Mouse (Mus musculus): ENCODE measurements around the gene Vars2.

Gene Vars2

DNA sequence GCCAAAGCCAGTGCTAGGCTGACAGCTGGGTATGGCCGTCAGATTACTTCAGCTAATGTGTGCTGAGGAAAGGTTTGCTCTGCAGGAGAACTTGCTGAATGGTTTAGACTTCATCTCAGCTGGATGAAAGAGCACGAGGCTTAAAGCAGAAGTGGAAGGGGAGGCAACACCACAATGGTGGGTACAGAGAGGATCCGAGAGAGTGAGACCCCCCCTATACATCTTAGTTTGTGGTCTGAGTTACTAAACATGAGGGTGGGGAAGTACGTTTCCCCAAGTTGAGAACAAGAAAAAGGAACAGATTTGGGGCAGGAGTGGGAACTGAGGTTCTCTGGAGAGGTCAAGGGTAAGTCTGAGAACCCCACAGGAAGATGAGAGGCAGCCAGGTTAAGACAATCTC is 25.0 kb upstream of the Vars2 start:
- no peak for DNase-seq (ENCODE audit: low spot score)

DNA sequence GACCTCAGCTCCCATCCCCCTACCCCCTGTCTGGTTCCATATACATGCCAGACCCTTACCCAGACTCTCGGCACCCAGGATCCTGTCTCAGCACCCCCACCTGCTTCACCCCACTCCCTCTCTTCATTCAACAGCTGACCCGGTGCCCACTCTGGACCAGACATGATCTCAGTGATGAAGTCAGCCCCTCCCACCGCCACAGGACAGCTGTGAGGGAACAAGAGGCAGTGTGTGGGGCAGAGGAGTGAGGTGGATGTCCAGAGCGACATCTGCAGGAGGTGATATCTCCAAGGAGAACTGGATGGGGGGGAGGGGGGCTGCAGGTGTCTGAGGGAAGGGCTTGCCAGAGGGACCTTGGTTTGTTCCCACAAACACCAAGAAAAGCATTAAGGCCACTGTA is 24.4 kb upstream of the Vars2 start:
- no peak for DNase-seq (ENCODE audit: low spot score)

DNA sequence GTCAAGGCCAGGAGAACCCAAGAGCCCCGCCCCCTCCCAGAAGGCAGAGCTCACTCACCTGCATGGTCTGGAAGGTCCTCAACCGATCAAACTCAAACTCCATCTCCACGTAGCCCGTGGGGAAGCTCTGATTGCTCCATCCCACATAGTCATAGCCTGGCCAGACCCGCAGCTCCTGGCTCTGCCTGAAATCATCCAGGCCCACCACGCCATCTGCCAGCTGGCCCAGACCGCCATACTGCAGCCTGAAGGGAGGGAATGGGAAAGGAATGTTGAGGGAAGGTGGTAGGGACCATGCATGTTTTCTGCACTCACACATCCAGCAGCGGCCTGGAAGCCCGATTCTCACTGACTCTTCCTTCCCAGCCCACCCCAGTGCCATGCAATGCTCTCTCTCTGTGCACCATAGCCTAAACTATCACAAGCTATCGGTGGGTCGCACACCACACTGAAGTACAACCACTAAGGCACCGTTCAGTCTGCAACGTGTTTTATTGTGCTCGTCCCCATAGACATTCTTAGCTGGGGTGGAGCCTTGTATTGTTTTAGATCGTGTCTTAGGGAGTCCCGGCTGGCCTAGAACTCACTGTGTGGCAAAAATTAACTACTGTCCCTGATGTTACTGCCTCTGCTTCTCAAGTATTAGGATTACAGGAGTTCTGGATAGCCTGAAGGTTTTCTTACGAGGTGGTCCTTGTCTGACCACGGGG is 22.7 kb upstream of the Vars2 start:
- no peak for DNase-seq (ENCODE audit: low spot score)

DNA sequence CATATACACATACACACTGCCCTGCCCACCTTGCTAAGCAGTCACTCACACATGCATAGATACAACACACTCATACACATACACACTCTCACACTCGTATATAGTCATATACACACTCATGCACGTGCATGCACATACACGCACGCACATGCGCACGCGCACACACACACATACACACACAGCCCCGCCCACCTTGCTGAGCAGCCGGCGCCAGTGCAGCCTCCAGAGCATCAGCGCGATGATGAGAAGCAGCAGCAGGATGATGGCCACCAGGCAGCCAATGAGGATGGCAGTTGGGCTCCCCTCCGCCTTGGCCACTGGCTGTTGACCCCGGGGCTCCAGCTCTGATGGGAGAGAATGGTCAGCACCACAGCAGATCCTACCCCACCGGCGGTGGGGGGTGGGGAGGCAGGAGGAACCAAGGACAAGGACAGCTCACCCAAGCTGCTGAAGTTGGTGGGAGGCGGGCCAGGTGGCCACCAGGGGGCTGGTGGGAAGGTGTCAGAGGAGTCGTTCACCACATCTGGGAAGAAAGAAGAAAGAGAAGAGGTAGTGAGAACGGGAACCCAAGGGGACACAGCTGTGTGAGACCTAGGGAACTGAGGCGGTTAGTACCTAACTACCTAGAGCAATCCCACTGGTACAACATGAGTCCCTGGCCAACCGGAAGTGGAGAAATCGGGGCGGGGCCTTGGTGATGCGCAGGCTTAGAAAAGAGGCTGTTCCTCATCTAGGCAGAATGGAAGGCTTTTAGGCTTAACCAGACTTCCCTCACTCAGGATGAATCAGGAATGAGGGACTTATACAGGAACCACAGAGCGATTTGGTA is 21.2 kb upstream of the Vars2 start:
- no peak for DNase-seq (ENCODE audit: low spot score)

DNA sequence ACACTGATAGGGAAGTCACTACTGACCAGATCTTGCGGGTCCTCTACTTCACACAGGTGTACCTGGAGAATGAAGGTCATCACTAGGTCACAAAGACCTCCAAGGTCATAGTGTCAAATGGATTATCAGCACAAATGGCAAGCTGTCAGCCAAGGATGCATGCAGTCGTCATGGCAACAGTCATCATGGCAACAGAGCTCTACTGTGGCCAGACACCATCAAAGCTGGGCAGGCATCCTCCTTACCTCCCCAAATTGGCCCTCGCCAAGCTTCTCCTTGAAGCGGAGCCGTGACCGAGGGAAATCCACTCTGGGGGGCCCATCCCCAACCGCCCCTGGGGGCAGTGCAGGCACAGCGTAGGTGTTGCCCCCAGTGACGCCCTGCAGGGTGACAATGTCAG is 17.7 kb upstream of the Vars2 start:
- DNase-seq (ENCODE audit: low spot score): no peak

DNA sequence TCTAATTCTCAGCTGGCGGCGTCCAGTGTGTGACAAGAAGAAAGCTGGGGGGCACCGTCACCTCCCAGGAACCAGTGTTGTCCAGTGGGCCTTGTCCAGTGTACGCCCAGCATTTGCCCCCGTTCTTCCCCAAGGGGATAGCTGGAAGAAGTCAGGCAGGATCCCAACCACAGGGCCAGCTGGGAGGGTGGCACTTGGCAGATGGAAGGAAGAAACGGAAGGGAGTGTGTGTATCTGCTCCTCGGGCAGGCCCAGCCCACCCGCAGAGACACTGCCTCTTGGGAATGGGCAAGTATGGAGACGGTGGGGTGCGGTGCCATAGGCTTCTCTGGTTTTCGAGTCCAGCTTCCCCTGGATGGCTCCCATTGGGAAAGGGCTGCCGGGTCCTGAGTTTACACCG is 14.6 kb upstream of the Vars2 start:
- no peak for DNase-seq (ENCODE audit: low spot score)

DNA sequence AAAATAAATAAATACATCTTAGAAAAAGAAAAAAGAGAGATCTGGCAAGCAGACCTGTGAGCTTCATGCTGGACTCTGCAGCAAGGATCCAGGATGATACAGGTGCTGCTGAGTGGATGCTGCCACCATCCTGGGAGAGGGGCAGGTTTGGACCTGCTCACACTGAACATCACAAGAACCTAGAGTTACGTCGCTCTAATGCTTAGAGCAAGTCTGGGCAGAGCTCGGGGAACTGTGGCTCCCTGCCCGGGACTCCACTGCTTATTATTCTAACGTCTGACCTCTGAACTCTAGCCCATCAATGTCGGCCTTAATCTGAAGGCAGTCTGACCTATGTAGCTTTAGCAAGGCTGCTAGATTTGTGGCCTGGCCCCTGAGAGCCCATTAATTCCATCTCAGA is 13.2 kb upstream of the Vars2 start:
- DNase-seq (ENCODE audit: low spot score): no peak

DNA sequence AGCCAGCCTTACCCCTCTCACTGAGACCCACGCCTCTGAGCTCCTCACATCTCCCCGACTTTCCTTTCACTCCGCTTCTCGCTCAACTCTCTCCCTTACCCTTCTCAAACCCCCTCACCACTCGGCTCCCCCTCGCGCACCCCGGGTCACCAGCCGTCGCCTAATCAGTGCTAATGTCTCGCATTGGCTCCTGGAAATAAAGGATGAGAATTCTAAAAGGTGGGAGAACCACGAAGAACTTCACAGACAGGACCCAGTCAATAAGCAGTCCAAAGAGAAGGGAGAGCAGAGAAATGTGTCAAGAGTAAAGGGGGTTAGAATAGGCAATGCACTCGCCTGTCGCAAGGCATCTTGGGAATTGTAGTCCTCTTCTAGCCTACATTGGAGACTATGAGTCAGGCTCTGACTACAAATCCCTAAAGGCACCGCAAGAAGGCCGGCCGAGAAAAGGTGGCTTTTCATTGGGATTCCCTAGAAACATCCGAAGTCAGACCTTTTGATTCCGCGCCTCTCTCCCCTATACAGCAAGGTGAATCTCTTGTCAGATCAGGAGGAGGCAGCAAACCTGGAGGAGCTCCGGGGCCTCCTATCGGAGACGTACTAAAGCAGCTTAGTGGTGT is 6.1 kb upstream of the Vars2 start, which contains the start of gene Gtf2h4:
Gene Gtf2h4 (minus strand): TSS at position 324 of the 620 bp plus-strand sequence.
- peak; percentile 92 for DNase-seq (ENCODE audit: low spot score)

DNA sequence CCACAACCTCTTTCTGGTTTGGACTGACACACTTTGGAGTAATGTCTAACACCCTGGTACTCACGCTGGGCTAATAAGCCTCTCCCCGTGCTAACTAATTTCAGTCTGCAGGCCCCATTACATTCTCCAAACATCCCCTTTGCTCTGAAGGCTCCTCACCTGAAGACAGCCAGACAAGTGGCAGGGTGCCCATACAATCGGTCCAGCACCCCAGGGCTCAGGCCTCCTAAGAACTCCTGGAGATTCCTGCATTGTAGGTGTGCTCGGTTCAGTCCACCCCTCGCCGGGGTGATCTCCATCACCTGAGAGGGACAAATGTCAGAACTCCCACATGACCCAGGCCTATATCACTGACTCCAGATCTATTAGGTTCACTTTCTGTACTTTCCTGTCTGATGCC is 5.1 kb upstream of the Vars2 start:
- no peak for DNase-seq (ENCODE audit: low spot score)

DNA sequence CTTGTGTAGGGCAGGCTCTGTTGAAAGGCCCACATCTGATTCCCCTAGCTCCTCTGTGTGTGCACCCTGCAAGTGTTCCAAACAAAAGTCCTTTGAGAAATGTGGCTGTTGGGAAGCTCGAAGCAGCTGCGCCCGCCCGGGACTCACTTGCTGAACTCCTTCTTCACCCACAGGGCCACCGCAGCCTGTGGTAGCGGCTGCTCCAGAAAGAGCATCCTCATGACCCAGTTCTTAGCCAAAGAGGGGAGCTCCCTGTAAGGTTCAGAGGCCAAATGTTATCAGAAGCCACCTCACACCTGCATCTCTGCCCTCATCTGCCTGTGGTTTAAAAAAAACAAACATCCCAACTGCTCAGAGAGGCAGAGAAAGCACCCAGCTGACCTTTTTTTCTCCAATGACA is 4.5 kb upstream of the Vars2 start:
- DNase-seq (ENCODE audit: low spot score): no peak

DNA sequence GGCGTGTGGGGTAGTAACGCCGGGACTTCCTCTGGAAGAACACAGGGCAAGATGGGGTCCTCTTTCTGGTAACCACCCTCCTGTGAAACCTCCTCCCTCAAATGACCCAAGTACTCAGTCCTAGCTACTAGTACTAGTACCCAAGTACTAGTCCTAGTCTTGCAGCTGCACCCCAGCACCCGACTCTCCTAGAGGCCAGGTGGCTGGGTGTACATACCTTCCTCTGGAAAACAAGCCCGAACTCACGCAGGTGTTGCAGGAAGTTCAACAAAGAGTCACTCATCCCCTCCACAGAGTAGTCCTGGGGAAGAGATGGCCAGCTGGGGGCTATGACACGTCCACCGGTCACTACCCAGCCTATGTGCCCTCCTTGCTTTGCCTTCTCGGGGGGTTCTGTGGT is 2.3 kb upstream of the Vars2 start:
- DNase-seq (ENCODE audit: low spot score): no peak

DNA sequence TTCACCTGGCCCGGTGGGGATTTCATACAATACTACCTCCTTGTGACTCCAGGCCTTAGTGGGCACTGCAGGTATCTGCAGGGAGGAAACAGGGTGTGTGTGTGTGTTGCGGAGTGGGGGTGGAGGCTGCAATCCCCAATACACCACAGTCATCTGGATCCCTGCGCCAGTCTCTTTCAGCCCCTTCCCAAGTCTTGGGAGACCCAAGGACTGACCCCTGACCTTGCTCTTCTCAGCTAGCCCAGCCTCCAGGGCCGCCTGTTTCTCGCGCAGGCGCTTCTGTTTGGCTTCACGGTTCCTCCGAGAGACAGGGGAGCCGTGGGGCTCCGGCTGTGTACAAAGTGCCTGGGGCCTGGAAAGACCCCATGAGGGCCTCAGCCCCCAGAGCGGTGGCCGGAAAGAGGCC is 538 bp downstream of the Vars2 start:
- peak; percentile 15 for DNase-seq (ENCODE audit: low spot score)

DNA sequence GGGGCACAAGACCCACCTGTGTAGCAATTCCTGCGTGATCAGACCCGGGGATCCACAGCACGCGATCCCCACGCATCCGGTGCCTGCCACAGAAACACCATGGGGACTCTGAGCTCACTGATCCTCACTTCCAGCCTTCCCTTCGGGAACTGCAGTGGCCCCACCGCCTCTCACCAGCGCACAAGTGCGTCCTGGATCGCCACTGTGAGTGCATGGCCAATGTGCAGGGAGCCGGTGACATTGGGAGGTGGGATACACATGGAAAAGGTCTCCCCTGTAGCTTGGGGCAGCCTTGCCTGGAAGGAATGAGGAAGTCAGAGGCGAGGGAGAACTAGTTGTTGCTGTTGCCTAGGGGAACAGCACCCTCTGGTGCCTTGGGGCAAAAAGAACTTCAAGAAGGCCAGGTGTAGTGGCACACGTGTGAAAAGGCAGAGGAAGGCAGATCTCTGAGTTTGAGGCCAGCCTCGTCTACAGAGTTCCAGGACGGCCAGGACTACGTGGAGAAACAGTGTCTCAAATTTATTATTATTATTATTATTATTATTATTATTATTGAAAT is 1.4 kb downstream of the Vars2 start:
- peak; percentile 15 for DNase-seq (ENCODE audit: low spot score)

DNA sequence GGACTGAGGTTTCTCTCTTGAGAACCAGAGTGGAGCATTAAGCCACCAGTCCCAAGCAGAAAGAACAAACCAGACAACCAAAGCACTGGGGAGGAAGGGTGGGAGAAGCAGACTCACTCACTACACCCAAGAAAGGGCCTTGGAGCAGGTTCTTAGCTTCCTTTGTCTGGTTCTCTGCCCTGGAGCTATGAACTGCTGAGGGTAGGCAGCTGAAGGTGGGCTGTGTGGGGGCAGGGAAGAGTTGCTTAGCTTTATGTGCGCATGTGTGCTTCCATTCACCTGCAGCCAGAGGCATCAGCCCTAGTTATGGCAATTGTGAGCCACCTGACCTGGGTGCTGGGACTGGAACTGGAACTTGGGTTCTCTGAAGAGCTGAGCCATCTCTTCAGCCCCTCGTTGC is 14.3 kb downstream of the Vars2 start:
- DNase-seq (ENCODE audit: low spot score): no peak

DNA sequence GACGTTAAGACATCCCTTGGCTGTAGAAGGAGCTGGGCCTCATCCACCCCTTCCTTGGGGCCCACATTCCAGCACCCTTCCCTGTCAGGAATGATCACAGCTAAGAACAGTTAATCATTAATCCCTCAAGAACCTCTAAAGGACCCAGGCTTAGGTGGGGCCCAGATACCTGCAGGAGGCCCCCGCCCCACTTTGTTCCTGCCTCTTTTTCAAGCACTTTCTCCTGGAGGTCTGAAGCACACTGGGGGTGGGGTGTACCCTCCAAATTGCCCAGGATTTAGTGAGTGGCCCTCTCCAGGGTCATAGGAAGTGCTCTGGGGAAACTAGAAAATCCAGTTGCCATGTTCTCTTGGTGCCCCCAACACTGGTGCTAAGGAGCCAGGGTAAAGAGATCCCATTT is 18.0 kb downstream of the Vars2 start:
- DNase-seq (ENCODE audit: low spot score): no peak

DNA sequence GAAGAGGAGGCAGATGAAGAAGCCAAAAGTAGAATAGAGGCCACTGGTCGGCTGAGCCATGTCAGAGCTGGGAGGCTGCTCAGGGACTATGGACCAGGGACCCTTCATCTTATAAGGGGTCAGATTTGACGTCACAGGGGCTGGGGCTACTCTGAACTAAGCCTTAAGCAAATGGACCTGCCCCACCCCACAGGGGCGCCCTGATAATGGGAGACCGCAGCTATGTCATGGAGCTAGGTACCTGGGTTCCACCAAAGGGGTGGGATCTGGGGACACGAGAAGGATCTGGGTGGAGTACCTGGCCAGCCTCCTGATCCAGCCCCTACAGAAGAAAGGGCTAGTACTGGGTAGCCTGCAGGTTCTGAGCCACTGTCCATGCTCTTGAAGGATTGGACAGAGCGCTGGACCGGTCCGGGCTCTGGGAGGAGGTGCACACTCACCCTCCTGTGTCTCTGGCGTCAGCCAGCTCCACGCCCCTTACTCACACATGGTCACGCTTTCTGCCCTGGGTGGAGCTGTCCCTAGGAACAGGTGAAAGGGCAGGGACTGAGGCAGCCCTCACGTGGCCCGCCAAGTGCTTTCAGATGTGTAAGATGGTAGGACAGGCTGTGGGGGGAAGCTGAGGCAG is 23.7 kb downstream of the Vars2 start, which contains the start of gene Mucl3:
Gene Mucl3 (minus strand): TSS at position 87 of the 628 bp plus-strand sequence.
- no peak for DNase-seq (ENCODE audit: low spot score)

DNA sequence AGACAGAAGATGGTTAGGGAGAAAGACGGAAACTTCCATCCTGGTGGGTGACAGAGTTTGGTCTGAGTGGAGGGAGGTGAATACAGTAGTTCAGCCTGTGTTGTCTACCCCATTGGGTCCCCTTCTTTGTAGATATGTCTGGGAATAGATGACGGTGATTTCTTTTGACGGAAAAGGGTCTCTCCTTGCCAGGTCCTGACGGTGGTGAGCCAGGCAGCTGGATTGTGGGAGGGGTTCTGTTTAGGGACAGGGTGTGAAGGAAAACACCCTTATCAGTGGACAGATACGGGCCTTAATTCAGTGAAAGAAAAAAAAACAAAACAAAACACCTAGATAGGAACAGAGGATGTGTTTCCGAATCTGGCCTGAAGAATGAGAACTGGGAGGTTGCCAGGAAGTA is 28.0 kb downstream of the Vars2 start:
- no peak for DNase-seq (ENCODE audit: low spot score)

DNA sequence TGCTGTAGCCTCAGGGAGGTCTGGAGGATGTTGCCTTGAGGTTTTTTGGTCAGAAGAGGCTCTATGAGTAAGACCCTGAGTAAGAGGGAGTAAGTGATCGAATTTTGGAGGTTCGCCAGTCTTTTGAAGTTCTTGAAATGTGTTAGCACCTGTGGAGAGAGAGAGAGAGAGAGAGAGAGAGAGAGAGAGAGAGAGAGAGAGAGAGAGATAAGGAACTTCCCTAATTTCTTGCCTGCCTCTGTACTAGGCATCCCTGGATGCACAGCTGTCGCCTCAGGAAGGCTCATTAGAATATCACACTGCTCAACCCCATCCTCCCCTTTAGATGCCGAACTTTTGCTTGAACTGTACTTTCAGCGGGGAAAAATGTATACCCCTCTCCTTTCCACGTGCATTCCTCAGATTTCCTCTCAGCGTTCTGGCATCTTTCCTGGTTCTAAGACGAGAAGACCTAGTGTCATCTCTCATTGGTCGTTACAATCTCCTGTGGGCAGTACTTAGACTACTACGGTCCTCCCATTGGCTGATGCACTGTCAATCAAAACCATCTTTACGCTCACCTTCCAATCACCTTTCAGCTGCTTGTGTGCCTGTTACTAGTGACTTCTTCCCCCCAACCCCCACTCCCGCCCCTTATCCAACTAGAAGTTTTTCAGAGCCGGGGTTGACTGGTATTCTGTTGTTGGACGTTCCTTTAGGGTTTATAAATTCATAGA is 28.8 kb downstream of the Vars2 start:
- peak; percentile 48 for DNase-seq (ENCODE audit: low spot score)

DNA sequence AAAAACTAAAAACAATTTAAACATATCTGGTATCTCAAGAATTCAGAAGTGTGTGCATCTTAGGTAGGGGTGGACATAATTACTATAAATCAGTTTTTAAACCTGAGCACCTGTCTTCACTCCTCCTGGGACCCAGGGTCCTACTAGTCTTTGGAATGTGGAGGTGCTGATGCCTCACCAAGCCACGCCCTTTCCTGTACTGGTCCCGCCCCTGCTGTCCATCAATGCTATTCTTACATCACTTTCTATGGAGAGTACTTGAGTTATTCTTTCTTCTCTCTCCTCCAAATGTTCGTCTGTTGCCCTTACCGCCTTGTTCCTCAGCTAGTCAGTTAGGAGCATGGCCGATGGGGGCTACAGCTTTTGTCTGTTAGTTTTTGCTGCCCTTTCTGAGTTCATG is 31.0 kb downstream of the Vars2 start:
- peak; percentile 28 for DNase-seq (ENCODE audit: low spot score)

DNA sequence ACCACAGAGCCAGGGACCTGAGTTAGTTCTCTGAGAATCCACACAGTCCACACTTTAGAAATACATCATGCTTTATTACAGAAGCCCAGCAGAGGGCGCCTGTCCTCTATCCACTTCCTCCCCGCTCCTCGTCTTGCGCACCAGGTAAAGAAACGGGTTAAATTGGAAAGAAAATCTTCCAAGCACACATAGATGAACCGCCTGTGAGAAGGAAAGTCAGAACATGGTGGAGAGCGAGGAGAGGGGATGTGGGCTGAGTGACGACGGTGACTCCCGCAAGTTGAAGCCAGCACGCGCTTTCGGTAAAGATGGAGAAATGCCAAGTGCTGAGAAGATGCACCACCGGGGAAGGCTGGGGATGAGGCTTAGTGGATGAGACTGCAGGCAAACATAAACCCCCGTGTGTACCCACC is 31.7 kb downstream of the Vars2 start:
- peak; percentile 67 for DNase-seq (ENCODE audit: low spot score)

DNA sequence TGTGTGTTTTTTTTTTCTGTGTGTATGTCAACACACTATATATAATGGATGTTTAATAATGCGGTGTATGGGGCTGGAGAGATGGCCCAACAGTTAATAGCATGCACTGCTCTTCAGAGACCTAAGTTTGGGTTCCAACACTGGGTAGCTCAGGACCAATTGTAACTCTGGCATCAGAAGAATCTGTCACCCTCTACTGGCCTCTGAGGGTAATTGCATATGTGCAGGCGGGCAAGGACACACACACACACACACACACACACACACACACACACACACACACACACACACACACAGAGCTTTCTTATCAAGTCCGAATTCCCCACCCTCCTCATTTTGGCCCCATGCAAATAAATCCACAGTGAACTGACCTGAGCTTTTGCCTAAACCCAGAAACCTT is 32.2 kb downstream of the Vars2 start:
- DNase-seq (ENCODE audit: low spot score): no peak

DNA sequence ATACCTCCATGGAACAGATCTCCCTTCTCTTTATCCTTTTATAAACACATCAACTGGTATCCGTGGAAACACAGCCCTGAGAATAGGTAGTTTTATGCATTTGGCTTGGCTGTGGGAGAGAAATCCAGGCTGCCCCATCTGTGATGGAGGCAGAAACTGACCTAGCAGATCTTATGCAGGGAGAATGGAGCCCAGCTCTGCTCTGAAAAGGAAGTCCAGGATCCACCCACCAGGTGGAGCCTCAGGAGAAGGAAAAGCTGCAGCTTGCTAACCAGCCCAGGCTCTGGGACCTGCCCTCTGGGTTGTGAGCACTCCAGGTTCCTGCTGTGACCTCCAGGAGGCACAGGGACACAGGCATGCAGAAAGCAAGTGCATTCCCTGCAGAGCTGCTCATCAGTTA is 33.4 kb downstream of the Vars2 start:
- DNase-seq (ENCODE audit: low spot score): no peak
